Mouse (Mus musculus) forebrain, embryonic 13.5 days (tissue): ENCODE results near the gene Plekhg1. TPM values are rescaled to one million over a fixed set of nuclear protein-coding genes. Genes with fewer than 3 reads are reported as not detected.

Experiments
- ATAC-seq: fragments of 200-750 bp; cut with Nextera tagmentation; 2 replicates; pipeline ENCODE4 v1.8.0; 2017
- H3K27ac ChIP-seq: fragments of 300-500 bp; sonication (generic); 2 replicates; pipeline ENCODE4 v1.5.1; 2015; ENCODE audit warnings: inconsistent platforms, mild to moderate bottlenecking, moderate library complexity
- H3K27me3 ChIP-seq: fragments of 300-500 bp; sonication (generic); 2 replicates; pipeline ENCODE4 v1.6.1; 2015; ENCODE audit warnings: mild to moderate bottlenecking, inconsistent platforms
- H3K36me3 ChIP-seq: fragments of 300-500 bp; sonication (generic); 2 replicates; pipeline ENCODE4 v1.6.1; 2015; ENCODE audit warnings: mild to moderate bottlenecking, inconsistent platforms; ENCODE audit not compliant: poor library complexity, severe bottlenecking
- H3K4me1 ChIP-seq: fragments of 300-500 bp; sonication (generic); 2 replicates; pipeline ENCODE4 v1.6.1; 2015; ENCODE audit warnings: inconsistent platforms
- H3K4me2 ChIP-seq: fragments of 300-500 bp; sonication (generic); 2 replicates; pipeline ENCODE4 v1.6.1; 2015; ENCODE audit warnings: inconsistent platforms, mild to moderate bottlenecking, moderate library complexity
- H3K4me3 ChIP-seq: fragments of 300-500 bp; sonication (generic); 2 replicates; pipeline ENCODE4 v1.5.1; 2015; ENCODE audit warnings: mild to moderate bottlenecking, inconsistent platforms
- H3K9ac ChIP-seq: fragments of 300-500 bp; sonication (generic); 2 replicates; pipeline ENCODE4 v1.6.1; 2015; ENCODE audit warnings: mild to moderate bottlenecking, inconsistent platforms
- H3K9me3 ChIP-seq: fragments of 300-500 bp; sonication (generic); replicated peaks from 2 replicates; pipeline ENCODE4 v1.6.1; 2016; ENCODE audit warnings: inconsistent platforms
- WGBS: fragments of 180-500 bp; shearing (Covaris S2); methylation state at CpG from one replicate; pipeline ENCODE4 v1.1.7; 2015; 5-methylcytosine and 5-hydroxymethylcytosine counted together
- polyA plus RNA-seq: library from polyadenylated mRNA; unstranded; fragments of >200 nt; fragmentation: Nextera tagmentation; extraction: Ambion mirVana; gene quantifications from 2 replicates; pipeline ENCODE4 v1.2.1, GENCODE M21; 2015

The Plekhg1 gene
- polyA plus RNA-seq, 1 experiment from 2014 or later: 4.0 TPM

GRCm38 (mm10) chr10:3947346-3947745, 207.2 kb downstream of the Plekhg1 start:
- H3K9me3 ChIP-seq: no peaks in the 10 kb centered on the region
- H3K4me2 ChIP-seq: no peak overlapping the region
- H3K4me3 ChIP-seq: no peak overlapping the region
- no peak overlapping the region for H3K9ac ChIP-seq
- no peak for ATAC-seq
- WGBS: 95% methylated on average over 7 of the region's 7 CpGs
- H3K27ac ChIP-seq: no peak overlapping the region
- no peaks in the 10 kb centered on the region for H3K27me3 ChIP-seq
- 0 out of 2 replicates have a peak, but pooled peaks cover 5% of the 10 kb centered on the region for H3K36me3 ChIP-seq
- no peaks in the 10 kb centered on the region for H3K4me1 ChIP-seq

GRCm38 (mm10) chr10:3949306-3949705, 209.1 kb downstream of the Plekhg1 start:
- 88% methylated on average over 6 of the region's 6 CpGs for WGBS
- no peak for ATAC-seq
- H3K4me2 ChIP-seq: no peak overlapping the region

DNA sequence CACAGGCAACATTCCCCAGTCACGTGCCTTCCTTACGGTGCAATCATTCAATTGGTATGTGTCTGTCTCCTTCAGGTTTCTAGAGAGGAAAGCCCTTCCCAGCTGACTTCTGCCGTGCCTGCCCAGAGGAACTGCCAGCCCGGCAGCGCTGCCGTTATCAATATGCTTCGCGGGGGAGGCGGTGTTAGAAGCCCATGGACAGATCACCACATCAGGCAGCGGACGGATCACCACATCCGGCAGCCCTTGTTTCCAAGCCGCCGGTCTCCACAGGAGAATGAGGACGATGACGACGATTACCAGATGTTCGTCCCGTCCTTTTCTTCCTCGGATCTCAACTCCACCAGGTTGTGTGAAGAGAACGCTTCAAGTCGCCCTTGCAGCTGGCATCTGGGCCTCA, 216.3 kb downstream of the Plekhg1 start:
- no peaks in the 10 kb centered on the region for H3K27me3 ChIP-seq
- H3K4me3 ChIP-seq: no peak overlapping the region
- H3K4me1 ChIP-seq: no peaks in the 10 kb centered on the region
- WGBS: 94% methylated on average over 22 of the region's 22 CpGs
- H3K36me3 ChIP-seq: peaks cover 22% of the 10 kb centered on the region
- no peak for ATAC-seq
- H3K4me2 ChIP-seq: no peak overlapping the region
- H3K27ac ChIP-seq: no peak overlapping the region
- no peak overlapping the region for H3K9ac ChIP-seq
- no peaks in the 10 kb centered on the region for H3K9me3 ChIP-seq

More at GRCm38 (mm10) chr10:3949306-3949705, 209.1 kb downstream of the Plekhg1 start:
- H3K9ac ChIP-seq: no peak overlapping the region
- H3K27ac ChIP-seq: no peak overlapping the region
- H3K4me1 ChIP-seq: no peaks in the 10 kb centered on the region
- H3K4me3 ChIP-seq: no peak overlapping the region
- no peaks in the 10 kb centered on the region for H3K9me3 ChIP-seq
- H3K27me3 ChIP-seq: no peaks in the 10 kb centered on the region
- 0 out of 2 replicates have a peak, but pooled peaks cover 5% of the 10 kb centered on the region for H3K36me3 ChIP-seq

GRCm38 (mm10) chr10:3958591-3958990, 218.4 kb downstream of the Plekhg1 start:
- WGBS: 71% methylated on average over 5 of the region's 5 CpGs
- Histone ChIP-seq H3K4me3 (no peak overlapping the region), H3K4me2 (no peak overlapping the region), H3K36me3 (peaks cover 22% of the 10 kb centered on the region), H3K9me3 (no peaks in the 10 kb centered on the region), H3K27me3 (no peaks in the 10 kb centered on the region), H3K9ac (no peak overlapping the region), H3K4me1 (no peaks in the 10 kb centered on the region), H3K27ac (no peak overlapping the region)
- no peak for ATAC-seq

DNA sequence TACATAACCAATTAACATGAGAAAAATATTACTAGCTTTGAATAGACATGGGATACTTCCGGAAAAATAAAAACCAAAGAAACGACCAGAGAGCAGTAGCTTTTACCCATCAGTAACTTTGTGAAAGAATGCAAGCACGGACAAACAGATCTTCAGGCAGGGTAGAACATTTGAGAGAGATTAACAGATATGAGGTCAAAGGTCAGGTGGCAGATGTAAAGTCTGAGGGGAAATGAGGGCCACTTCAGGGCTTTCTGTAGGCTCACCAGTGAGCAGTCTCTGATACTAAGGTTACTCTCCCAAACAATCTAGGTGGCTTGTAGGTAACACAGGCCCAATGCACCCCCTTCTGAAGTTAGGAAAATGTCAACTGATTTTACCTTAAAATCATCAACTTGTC, 228.9 kb downstream of the Plekhg1 start:
- Histone ChIP-seq H3K4me1 (peaks cover 9% of the 10 kb centered on the region; the same call in 1 of the 2 replicates), H3K4me3 (no peak overlapping the region), H3K9ac (no peak overlapping the region), H3K4me2 (no peak overlapping the region), H3K36me3 (no peaks in the 10 kb centered on the region), H3K9me3 (no peaks in the 10 kb centered on the region), H3K27ac (no peak overlapping the region), H3K27me3 (no peaks in the 10 kb centered on the region)
- WGBS: 88% methylated on average over 3 of the region's 3 CpGs
- no peak for ATAC-seq

DNA sequence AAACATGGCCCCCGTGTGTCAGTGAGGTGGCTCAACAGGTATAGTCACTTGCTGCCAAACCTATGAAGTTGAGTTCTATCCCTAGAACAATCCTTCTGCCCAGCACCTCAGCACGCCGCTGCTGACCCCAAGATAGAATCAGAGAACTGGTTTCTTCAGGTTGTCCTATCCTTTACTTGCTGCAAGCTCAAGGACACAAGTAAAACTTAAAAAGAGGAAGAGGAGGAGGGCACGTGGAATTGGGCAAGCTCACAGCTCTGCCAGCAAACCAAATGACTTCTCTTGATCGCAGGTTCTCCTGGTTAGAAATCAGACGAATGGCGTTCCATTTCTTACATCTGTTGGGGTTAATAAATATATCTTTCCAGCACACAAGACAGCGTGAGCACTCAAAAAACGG, 232.1 kb downstream of the Plekhg1 start:
- Histone ChIP-seq H3K4me2 (peak overlapping the region; percentile 95), H3K36me3 (no peaks in the 10 kb centered on the region), H3K9me3 (no peaks in the 10 kb centered on the region), H3K4me1 (peaks cover 12% of the 10 kb centered on the region), H3K4me3 (no peak overlapping the region), H3K9ac (no peak overlapping the region), H3K27me3 (no peaks in the 10 kb centered on the region), H3K27ac (no peak overlapping the region)
- 91% methylated on average over 9 of the region's 9 CpGs for WGBS
- no peak for ATAC-seq

- Histone ChIP-seq H3K4me2 (peak within 1 kb of the TSS; percentile 95), H3K4me1 (peaks cover 12% of the 10 kb centered on the region), H3K9ac (peak within 1 kb of the TSS; percentile 72), H3K27ac (peak within 1 kb of the TSS; percentile 86), H3K36me3 (no peaks in the 10 kb centered on the region), H3K27me3 (no peaks in the 10 kb centered on the region), H3K4me3 (peak within 1 kb of the TSS; percentile 69), H3K9me3 (no peaks in the 10 kb centered on the region)
- ATAC-seq: peak; percentile 88
- WGBS: under 1% methylated on average over 40 of the region's 40 CpGs
Measured at GRCm38 (mm10) chr10:3972981-3973588, 232.9 kb downstream of the Plekhg1 start, which contains the start of gene Mthfd1l. Mthfd1l (plus strand) TSS chr10:3973118.

- H3K4me3 ChIP-seq: peak overlapping the region; percentile 69
- no peaks in the 10 kb centered on the region for H3K27me3 ChIP-seq
- WGBS: 0% methylated on average over 31 of the region's 39 CpGs
- H3K27ac ChIP-seq: peak overlapping the region; percentile 86
- H3K9ac ChIP-seq: peak overlapping the region; percentile 72
- peak overlapping the region; percentile 95 for H3K4me2 ChIP-seq
- no peaks in the 10 kb centered on the region for H3K9me3 ChIP-seq
- peaks cover 12% of the 10 kb centered on the region for H3K4me1 ChIP-seq
- no peaks in the 10 kb centered on the region for H3K36me3 ChIP-seq
- ATAC-seq: peak; percentile 90
Measured at GRCm38 (mm10) chr10:3973589-3974070, 233.5 kb downstream of the Plekhg1 start.

DNA sequence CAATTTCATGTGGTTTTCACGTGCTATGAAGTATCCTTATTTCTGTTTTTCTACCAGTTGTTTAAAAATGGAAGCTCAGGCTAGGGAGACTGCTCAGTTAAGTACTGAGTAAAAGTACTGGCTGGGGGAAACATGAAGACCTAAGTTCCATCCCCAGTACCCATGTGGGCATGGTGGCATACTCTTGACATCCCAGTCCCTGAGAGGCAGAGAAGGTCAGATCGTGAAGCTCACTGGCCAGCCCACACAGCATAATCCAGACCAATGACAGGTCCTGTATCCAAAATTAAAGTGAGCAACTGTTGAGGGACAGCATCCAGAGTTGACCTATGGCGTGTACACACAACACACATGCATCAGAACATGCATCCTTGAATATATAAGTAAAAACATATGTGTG, 234.2 kb downstream of the Plekhg1 start:
- Histone ChIP-seq H3K4me2 (peak overlapping the region; percentile 95), H3K27ac (no peak overlapping the region), H3K27me3 (no peaks in the 10 kb centered on the region), H3K36me3 (peaks cover 6% of the 10 kb centered on the region; the same call in 1 of the 2 replicates), H3K4me1 (peaks cover 12% of the 10 kb centered on the region), H3K9me3 (no peaks in the 10 kb centered on the region), H3K4me3 (no peak overlapping the region), H3K9ac (no peak overlapping the region)
- WGBS: 81% methylated on average over 3 of the region's 3 CpGs
- ATAC-seq: no peak

- Histone ChIP-seq H3K9me3 (no peaks in the 10 kb centered on the region), H3K4me3 (no peak overlapping the region), H3K4me1 (peaks cover 12% of the 10 kb centered on the region), H3K9ac (no peak overlapping the region), H3K4me2 (no peak overlapping the region), H3K27me3 (no peaks in the 10 kb centered on the region), H3K27ac (no peak overlapping the region), H3K36me3 (peaks cover 21% of the 10 kb centered on the region)
- ATAC-seq: no peak
- WGBS: 85% methylated on average over 6 of the region's 6 CpGs
Measured at GRCm38 (mm10) chr10:3975898-3976622, 235.9 kb downstream of the Plekhg1 start.

- ATAC-seq: no peak
- WGBS: 89% methylated on average over 4 of the region's 4 CpGs
Measured at GRCm38 (mm10) chr10:3976623-3977010, 236.5 kb downstream of the Plekhg1 start.

DNA sequence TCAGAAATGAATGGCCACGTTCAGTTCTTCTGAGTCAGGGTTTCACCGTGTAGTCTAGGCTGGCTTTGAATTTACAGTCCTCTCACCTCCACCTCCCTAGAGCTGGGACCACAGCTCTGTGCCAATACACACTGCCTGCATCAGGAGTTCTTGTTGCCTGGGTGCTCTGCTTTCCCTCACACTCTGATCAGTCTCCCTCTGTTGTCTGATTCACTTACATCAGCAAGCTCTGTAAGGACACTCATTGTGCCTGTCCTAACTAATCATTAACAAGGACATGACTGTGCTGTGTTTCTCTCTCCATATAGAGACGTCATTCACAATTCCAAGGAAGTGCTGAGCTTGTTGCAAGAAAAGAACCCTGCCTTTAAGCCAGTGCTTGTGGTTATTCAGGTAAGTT, 238.2 kb downstream of the Plekhg1 start:
- Histone ChIP-seq H3K4me2 (no peak overlapping the region), H3K9me3 (no peaks in the 10 kb centered on the region), H3K9ac (no peak overlapping the region), H3K36me3 (peaks cover 21% of the 10 kb centered on the region), H3K27ac (no peak overlapping the region), H3K27me3 (no peaks in the 10 kb centered on the region), H3K4me3 (no peak overlapping the region), H3K4me1 (peaks cover 7% of the 10 kb centered on the region)
- ATAC-seq: no peak
- WGBS: 84% methylated on average over 3 of the region's 3 CpGs

More at GRCm38 (mm10) chr10:3976623-3977010, 236.5 kb downstream of the Plekhg1 start:
- Histone ChIP-seq H3K4me2 (no peak overlapping the region), H3K36me3 (peaks cover 21% of the 10 kb centered on the region), H3K27ac (no peak overlapping the region), H3K4me1 (peaks cover 12% of the 10 kb centered on the region), H3K27me3 (no peaks in the 10 kb centered on the region), H3K9me3 (no peaks in the 10 kb centered on the region), H3K4me3 (no peak overlapping the region), H3K9ac (no peak overlapping the region)
